Mouse (Mus musculus): ENCODE measurements at regions not wholly inside any gene's neighbourhood (a gene's known extent, or its start where the extent isn't known, plus 50 kb on each side); places are given as distances from the start of the nearest gene placed in this dataset.

GRCm38 (mm10) chr1:177667041-177667791 lies 62.4 kb upstream of the 1700016C15Rik start:
- no peak for DNase-seq (ENCODE audit: extremely low spot score)

- no peak for DNase-seq (ENCODE audit: extremely low spot score)
These were observed 59.0 kb upstream of the 1700016C15Rik start for GRCm38 (mm10) chr1:177670576-177670975.

GRCm38 (mm10) chr1:177676657-177677056 lies 53.0 kb upstream of the 1700016C15Rik start:
- DNase-seq (ENCODE audit: extremely low spot score): no peak

GRCm38 (mm10) chr1:177678832-177679231 lies 50.8 kb upstream of the 1700016C15Rik start:
- DNase-seq (ENCODE audit: extremely low spot score): no peak

Data from embryo, embryonic 9.5 days (tissue).